Mouse (Mus musculus) liver, embryonic 16.5 days (tissue): ENCODE data around the gene Nfix. TPM values are rescaled to one million over a fixed set of nuclear protein-coding genes. Genes with fewer than 3 reads are reported as not detected.
"Not testable (repeated sequence)": the region's sequence is repeated elsewhere in the genome, so short reads cannot be mapped to it uniquely, and the experiment has no call there.

Source experiments
- ATAC-seq: fragments of 200-750 bp; cut with Nextera tagmentation; 2 replicates; pipeline ENCODE4 v1.8.0; 2017; ENCODE audit warnings: low read depth, mild to moderate bottlenecking, moderate number of reproducible peaks, moderate library complexity
- H3K27ac ChIP-seq: fragments of 300-500 bp; sonication (generic); 2 replicates; pipeline ENCODE4 v1.5.1; 2014; ENCODE audit warnings: mild to moderate bottlenecking, low read length
- H3K27me3 ChIP-seq: fragments of 300-500 bp; sonication (generic); 2 replicates; pipeline ENCODE4 v1.6.1; 2014; ENCODE audit warnings: low read depth, low read length, mixed read lengths; ENCODE audit not compliant: control insufficient read depth, insufficient read depth
- H3K36me3 ChIP-seq: fragments of 300-500 bp; sonication (generic); 2 replicates; pipeline ENCODE4 v1.6.1; 2014; ENCODE audit warnings: mild to moderate bottlenecking; ENCODE audit not compliant: control insufficient read depth, insufficient read depth
- H3K4me1 ChIP-seq: fragments of 300-500 bp; sonication (generic); 2 replicates; pipeline ENCODE4 v1.6.1; 2014; ENCODE audit warnings: low read depth, low read length, mixed read lengths; ENCODE audit not compliant: control insufficient read depth
- H3K4me2 ChIP-seq: fragments of 300-500 bp; sonication (generic); 2 replicates; pipeline ENCODE4 v1.6.1; 2014; ENCODE audit warnings: low read depth, low read length, mixed read lengths
- H3K4me3 ChIP-seq: fragments of 300-500 bp; sonication (generic); 2 replicates; pipeline ENCODE4 v1.5.1; 2014; ENCODE audit warnings: low read depth, mild to moderate bottlenecking, low read length
- H3K9ac ChIP-seq: fragments of 300-500 bp; sonication (generic); 2 replicates; pipeline ENCODE4 v1.6.1; 2014; ENCODE audit warnings: low read depth, low read length
- H3K9me3 ChIP-seq: fragments of 300-500 bp; sonication (generic); replicated peaks from 2 replicates; pipeline ENCODE4 v1.6.1; 2016; ENCODE audit warnings: low read length; ENCODE audit not compliant: control insufficient read depth
- WGBS: fragments of 180-500 bp; shearing (Covaris S2); extraction: QIAGEN DNeasy Blood & Tissue Kit; methylation state at CpG from one replicate; pipeline ENCODE4 v1.1.7; 2014; ENCODE audit not compliant: insufficient replicate concordance; 5-methylcytosine and 5-hydroxymethylcytosine counted together
- polyA plus RNA-seq: library from polyadenylated mRNA; unstranded; fragments of >200 nt; fragmentation: Nextera tagmentation; extraction: Ambion mirVana; gene quantifications from 2 replicates; pipeline ENCODE4 v1.2.1, GENCODE M21; 2015

Nfix gene
- polyA plus RNA-seq, 1 experiment from 2014 or later = 2.0 TPM

DNA sequence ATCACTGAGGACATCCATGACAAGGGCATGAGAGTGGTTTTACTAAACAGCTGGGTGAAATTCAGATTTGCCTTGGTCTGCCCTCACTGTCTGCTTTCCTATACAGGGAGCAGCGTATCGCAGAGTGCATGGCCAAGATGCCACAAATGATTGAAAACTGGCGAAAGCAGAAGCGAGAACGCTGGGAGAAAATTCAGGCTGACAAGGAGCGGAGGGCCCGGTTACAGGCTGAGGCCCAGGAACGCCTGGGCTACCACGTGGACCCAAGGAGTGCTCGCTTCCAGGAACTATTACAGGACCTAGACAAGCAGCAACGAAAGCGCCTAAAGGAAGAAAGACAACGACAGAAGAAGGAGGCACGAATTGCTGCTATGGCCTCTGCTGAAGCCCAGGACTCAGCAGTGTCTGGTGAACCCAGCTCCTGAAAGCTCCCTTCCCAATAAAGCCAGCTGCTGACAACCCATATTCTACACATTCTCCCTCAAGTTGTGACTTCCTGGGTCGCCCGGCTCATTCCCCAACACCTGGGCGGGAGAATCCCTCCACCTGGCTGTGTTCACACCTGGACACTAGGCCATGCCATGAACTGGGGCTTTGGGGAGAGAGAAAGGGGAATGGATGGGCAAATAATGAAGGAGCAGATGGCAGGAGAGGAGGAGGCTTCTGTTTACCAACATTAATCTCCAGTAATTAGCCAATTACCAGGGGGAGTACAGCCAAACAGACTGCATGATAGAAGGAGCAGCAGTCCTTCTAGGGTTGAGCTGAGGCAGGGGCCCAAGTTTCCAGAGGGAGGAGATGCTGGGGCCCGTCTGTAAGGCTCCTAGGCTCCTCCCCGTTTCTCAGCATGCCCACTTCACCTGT is 34.1 kb upstream of the Nfix start:
- ATAC-seq = no peak
- Histone ChIP-seq H3K4me2 (peak overlapping the region; percentile 67), H3K4me3 (peak overlapping the region; percentile 96; the same call in 1 of the 2 replicates), H3K4me1 (peaks cover 63% of the 10 kb centered on the region), H3K36me3 (peaks cover 45% of the 10 kb centered on the region), H3K27me3 (no peaks in the 10 kb centered on the region), H3K9ac (peak overlapping the region; percentile 44), H3K27ac (peak overlapping the region; percentile 97), H3K9me3 (no peaks in the 10 kb centered on the region)
- WGBS = 82% methylated on average over 19 of the region's 19 CpGs

GRCm38 (mm10) chr8:84832759-84833742 is 32.9 kb upstream of the Nfix start:
- Histone ChIP-seq H3K36me3 (peaks cover 43% of the 10 kb centered on the region), H3K4me3 (peak overlapping the region; percentile 96), H3K4me1 (peaks cover 59% of the 10 kb centered on the region), H3K27me3 (no peaks in the 10 kb centered on the region), H3K9me3 (no peaks in the 10 kb centered on the region), H3K9ac (peak overlapping the region; percentile 96), H3K27ac (peak overlapping the region; percentile 97), H3K4me2 (peak overlapping the region; percentile 67)
- no peak for ATAC-seq
- WGBS = 36% methylated on average over 10 of the region's 10 CpGs

DNA sequence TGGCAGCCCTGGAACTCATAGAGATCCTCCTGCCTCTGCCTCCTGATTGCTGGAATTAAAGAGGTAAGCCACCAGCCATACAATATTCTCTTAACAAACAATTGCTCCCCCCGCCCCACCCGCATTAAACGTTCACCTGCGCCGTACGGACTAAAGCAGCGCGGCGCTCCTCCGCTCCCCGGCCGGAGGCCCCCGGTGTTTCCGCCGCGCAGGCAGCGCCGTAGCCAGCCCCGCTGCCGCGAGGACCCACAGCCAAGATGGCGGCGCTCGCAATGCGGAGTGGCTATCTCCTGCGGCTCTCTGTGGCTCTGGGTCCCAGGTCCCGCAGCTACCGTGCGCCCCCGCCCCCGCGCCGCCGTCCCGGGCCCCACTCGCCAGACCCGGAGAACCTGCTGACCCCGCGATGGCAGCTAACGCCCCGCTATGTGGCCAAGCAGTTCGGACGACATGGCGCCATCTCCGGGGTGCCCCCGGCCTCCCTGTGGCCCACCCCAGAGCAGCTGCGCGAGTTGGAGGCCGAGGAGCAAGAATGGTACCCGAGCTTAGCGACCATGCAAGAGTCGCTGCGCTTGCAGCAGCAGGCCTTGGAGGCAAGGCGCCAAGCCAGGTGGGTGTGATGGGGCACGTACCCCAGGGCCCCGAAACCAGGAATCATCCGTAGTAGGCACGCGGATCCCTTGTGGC is 32.0 kb upstream of the Nfix start:
- Histone ChIP-seq H3K27ac (peak overlapping the region; percentile 97), H3K4me2 (peak overlapping the region; percentile 67), H3K9me3 (no peaks in the 10 kb centered on the region), H3K36me3 (peaks cover 35% of the 10 kb centered on the region), H3K27me3 (no peaks in the 10 kb centered on the region), H3K9ac (peak overlapping the region; percentile 96), H3K4me3 (peak overlapping the region; percentile 96), H3K4me1 (peaks cover 54% of the 10 kb centered on the region)
- under 1% methylated on average over 59 of the region's 59 CpGs for WGBS
- peak; percentile 87 for ATAC-seq

- ATAC-seq = peak; percentile 28; the same call in 1 of the 2 replicates
- Histone ChIP-seq H3K4me3 (peak within 1 kb of the TSS; percentile 96), H3K9ac (peak within 1 kb of the TSS; percentile 96), H3K27ac (peak within 1 kb of the TSS; percentile 97), H3K27me3 (no peaks in the 10 kb centered on the region), H3K9me3 (no peaks in the 10 kb centered on the region), H3K4me1 (peaks cover 52% of the 10 kb centered on the region), H3K36me3 (peaks cover 28% of the 10 kb centered on the region), H3K4me2 (peak within 1 kb of the TSS; percentile 67)
- 39% methylated on average over 11 of the region's 11 CpGs for WGBS
These were observed 31.3 kb upstream of the Nfix start, which contains the start of gene Gadd45gip1 for GRCm38 (mm10) chr8:84831490-84831889. Gene Gadd45gip1 (plus strand): TSS chr8:84831522.

DNA sequence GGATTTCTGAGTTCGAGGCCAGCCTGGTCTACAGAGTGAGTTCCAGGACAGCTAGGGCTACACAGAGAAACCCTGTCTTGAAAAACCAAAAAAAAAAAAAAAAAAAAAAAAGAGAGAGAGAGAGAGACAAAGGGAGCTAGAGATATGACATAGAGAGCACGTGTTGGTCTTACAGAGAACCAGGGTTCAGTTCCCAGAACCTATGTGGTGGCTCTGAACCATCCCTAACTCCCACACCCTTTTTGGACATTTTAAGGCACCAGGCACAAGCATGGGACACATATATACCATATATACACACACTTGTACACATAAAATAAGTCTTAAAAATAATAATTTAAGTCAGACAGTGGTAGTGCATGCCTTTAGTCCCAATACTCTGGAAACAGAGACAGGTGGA is 26.4 kb upstream of the Nfix start:
- H3K27ac ChIP-seq, H3K4me3 ChIP-seq, ATAC-seq, H3K36me3 ChIP-seq, H3K9ac ChIP-seq, H3K9me3 ChIP-seq, H3K4me2 ChIP-seq, H3K27me3 ChIP-seq: not testable (repeated sequence)
- 23% methylated on average over 1 of the region's 2 CpGs for WGBS
- peaks cover 34% of the 10 kb centered on the region for H3K4me1 ChIP-seq

- WGBS = 24% methylated on average over 4 of the region's 4 CpGs
- Histone ChIP-seq H3K9me3 (no peaks in the 10 kb centered on the region), H3K27ac (peak overlapping the region; percentile 25; the same call in 1 of the 2 replicates), H3K4me3 (no peak overlapping the region), H3K36me3 (no peaks in the 10 kb centered on the region), H3K27me3 (no peaks in the 10 kb centered on the region), H3K4me1 (peaks cover 28% of the 10 kb centered on the region), H3K4me2 (0 out of 2 replicates have a peak overlapping the region, but pooled peaks have one; percentile 1), H3K9ac (no peak overlapping the region)
- peak; percentile 42; the same call in 1 of the 2 replicates for ATAC-seq
These were observed 25.5 kb upstream of the Nfix start for GRCm38 (mm10) chr8:84825636-84826035.

DNA sequence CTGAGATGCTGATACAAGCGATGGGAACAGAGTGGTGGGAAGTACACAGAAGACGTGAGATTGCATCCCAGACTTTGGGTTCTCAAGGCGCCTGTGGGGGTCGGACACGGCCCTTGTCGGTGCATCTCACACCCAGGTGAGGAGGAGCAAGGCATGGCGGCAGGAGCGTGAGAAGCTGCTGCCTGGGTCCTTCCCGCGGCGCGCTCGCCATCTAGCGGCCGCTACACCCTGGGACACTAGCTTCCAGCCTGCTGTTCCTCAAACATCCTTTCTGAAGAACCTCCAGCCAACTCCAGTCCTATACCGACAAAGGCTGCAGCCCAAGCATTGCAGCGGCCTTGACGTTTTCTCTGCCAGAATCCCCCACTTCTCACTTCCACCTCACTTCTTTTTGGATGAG is 23.5 kb upstream of the Nfix start:
- Histone ChIP-seq H3K4me3 (no peak overlapping the region), H3K9ac (no peak overlapping the region)

GRCm38 (mm10) chr8:84822723-84823122 is 22.6 kb upstream of the Nfix start, which contains the start of gene Dand5:
Gene Dand5 (minus strand): TSS chr8:84822823.
- 68% methylated on average over 3 of the region's 3 CpGs for WGBS
- Histone ChIP-seq H3K36me3 (no peaks in the 10 kb centered on the region), H3K4me3 (no peak within 1 kb of the TSS), H3K4me2 (peak within 1 kb of the TSS; percentile 12; the same call in 1 of the 2 replicates), H3K9ac (no peak within 1 kb of the TSS), H3K9me3 (no peaks in the 10 kb centered on the region), H3K27me3 (no peaks in the 10 kb centered on the region), H3K27ac (no peak within 1 kb of the TSS), H3K4me1 (peaks cover 22% of the 10 kb centered on the region)
- ATAC-seq = no peak

More for the DNA sequence above, 23.5 kb upstream of the Nfix start:
- no peaks in the 10 kb centered on the region for H3K27me3 ChIP-seq
- H3K4me1 ChIP-seq = peaks cover 22% of the 10 kb centered on the region
- no peak overlapping the region for H3K27ac ChIP-seq
- H3K36me3 ChIP-seq = no peaks in the 10 kb centered on the region
- H3K9me3 ChIP-seq = no peaks in the 10 kb centered on the region
- peak; percentile 70 for ATAC-seq
- peak overlapping the region; percentile 12; the same call in 1 of the 2 replicates for H3K4me2 ChIP-seq
- 2% methylated on average over 18 of the region's 18 CpGs for WGBS
